Mouse (Mus musculus) frontal cortex, adult 2 months (tissue): Measurements from ENCODE around the gene Nfic. TPM values are rescaled to one million over a fixed set of nuclear protein-coding genes. Genes with fewer than 3 reads are reported as not detected.

Source experiments
- DNase-seq, 2 experiments: peaks; one replicate each; pipeline ENCODE4 v3.0.0; 2022; ENCODE audit warnings: low spot score in 1 of 2; ENCODE audit errors: extremely low spot score in 1 of 2
- polyA plus RNA-seq: library from polyadenylated mRNA; depleted of rRNA; stranded (reverse); fragments of >200 nt; gene quantifications from 2 replicates; pipeline ENCODE4 v1.2.3, GENCODE M21; 2012

Nfic gene
- polyA plus RNA-seq, 1 experiment: 39.6 TPM

DNA sequence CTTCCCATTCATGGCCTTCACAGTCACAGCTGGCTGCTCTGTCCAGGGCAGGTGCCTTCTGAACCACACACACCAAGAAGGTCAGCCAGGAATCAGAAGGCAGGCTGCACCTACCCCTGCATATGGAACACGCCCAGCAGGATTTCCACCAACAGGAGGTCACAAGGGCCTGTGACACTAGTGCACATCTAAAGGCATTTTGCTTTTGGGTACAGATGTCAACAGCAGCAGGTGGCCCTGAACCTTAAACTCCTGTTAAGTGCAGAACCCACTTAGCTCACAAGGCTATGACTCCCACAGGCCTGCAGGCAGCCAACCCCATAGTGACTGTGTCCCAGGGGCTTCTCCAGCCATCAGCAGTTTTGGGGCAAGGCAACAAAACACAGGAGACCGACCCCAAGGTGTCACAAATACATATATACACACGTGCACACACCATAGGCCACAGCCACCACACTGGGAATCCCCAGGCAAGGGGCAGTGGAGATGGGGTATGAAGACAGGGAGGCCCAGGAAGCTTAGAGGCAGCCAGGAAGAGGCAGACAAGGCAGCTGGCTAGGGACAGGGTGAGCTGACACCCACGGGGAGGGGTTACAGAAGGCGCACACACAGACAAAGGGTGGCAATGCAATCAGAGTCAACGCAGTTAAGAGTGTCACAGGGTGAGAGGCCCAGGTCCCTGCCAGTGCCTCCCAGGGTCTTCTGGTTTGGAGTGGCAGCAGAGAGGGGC is 88.8 kb downstream of the Nfic start:
- no peak for DNase-seq

DNA sequence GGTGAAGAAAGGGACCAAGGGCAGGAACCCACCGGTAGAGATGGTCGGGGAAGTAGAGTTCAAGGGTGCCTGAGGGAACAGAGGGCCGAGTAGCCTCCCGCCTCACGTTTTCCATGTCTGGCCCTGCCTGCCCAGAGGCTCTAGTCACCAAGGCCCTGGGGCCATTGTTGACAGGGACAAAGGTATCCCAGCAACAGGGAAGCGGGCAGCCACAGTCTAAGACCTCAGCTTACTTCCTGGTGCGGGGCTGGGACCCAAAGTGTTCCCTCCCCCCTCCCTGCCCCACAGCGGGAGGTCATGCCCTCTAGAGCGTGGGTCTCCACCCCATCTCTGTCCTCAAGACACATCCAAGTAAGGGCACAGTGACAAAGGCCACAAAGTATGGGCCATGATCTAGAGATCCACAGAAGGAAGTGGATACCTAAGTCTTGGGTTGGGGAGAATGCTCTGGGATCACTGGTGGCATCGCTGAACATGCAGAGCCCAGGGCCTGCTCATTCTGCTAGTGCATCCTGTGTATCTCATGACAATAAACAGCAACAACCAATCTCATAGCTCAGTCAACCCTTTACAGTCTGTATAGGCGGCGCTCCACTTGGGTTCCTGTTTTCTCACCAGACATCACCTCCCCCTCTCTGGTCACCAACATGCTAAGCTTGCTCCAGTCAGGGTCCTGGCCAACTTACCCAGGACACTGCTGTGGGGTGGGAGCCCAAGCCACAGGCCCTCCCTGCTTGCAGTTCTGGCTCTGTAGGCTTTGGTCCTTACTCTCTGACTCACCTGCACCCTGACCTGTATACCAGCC is 89.6 kb downstream of the Nfic start, which contains the start of gene 4930404N11Rik:
TSS of gene 4930404N11Rik (minus strand) at position 145 of the 805 bp plus-strand sequence.
- DNase-seq: no peak

DNA sequence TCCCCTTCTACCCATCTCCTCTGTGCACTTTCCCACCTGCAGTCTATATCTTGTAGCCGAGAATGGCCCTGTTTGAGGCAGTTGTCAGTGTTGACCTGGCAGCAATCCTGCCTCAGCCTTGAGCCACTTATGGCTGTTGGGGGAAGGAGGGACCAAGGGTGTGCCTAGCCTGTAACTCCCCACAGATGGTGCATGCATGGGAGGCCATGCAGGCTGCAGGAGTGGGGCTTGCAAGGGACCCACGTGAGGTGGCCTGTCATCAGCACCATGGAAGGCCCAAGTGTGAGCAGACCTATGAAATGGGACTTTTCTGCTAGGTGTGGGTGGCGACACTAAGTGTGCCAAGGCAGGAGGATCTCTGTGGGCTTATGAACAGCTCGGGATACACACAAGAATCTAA is 90.4 kb downstream of the Nfic start:
- DNase-seq: peak in 1 of 2 experiments; percentile 54

DNA sequence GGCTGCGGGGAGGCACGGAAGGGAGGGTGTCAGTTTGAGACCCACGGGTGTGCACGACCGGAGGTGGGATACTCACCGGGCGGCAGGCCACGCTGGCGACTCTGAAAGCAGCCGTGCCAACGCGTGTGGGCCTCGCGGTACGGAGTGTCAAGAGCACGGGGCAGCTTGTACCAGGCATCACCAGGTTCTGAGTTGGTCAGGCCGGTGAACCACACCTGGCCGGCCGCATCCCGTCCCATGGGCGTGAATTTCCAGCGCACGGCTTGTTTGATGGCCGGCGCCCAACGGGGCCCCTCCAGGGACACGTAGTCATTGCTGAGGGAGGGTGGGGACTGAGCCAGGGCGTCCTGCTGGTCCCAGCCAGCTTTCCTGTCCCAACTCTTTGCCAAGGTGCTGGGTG is 90.8 kb downstream of the Nfic start:
- no peak for DNase-seq

DNA sequence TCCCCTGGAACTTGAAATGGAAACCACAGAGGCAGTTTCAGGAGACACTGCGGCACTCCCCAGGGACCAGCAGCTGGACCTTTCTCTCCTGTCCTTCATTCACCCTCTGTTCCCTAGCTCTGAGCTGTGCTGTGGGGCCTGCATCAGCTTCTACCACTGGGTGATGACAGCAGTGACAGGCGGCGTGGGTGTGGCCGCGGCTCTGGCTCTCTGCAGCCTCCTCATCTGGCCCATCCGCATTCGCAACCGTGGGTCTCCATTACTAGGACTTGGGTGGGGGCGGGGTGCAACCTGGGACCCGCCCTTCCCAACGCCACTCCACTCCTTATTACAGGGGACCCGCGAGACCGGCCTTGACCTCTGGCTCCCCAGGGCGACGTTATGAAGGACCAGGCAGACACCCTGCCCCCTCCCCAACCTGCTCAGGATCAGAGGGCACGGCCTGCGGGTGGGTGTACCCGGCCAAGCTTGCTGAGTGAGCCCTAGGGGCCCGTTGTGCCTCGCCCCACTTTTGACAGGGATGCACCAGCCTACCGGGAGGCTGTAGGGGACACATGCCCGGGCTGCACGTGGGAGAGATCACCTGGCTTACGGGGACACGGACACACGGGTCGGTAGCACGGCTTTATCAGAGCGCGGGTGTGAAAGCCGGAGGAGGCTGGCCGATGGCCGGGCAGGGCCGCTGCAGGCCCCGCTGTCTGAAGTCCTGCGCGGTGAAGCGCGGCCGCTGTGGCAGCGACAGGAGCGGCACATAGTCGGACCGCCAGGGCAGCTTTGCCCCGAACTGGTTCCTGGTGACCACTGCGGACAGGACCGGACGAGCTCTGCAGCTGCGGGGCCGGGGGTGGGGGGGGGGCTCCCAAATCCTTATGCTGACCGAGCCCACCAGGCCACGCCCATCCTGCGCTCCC is 91.7 kb downstream of the Nfic start:
- no peak for DNase-seq

DNA sequence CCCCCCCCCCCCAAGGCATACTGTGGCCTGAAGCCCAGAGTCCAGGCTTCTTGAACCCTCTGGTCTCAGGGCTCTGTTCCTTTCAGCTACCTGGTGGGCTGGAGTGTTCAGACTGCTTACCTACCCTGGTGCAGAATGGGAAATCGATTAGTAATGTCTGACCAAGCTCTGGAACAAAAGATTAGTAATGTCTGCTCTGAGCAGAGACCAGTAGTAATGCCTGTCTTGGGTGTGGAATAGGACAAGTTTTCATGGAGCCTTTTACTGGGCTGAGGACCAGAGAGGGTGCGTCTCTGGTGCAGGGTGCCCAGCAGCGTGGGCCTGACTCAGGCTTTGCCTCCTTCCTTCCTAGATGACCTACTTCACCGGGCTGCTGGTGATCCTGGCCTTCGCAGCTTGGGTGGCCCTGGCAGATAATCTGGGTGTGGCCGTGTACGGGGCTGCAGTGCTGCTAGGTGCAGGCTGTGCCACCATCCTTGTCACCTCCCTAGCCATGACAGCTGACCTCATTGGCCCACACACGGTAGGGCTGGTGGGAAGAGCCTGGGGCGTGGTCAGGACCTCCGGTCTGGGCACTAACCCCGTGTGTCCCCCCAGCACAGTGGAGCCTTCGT is 93.0 kb downstream of the Nfic start:
- no peak for DNase-seq

DNA sequence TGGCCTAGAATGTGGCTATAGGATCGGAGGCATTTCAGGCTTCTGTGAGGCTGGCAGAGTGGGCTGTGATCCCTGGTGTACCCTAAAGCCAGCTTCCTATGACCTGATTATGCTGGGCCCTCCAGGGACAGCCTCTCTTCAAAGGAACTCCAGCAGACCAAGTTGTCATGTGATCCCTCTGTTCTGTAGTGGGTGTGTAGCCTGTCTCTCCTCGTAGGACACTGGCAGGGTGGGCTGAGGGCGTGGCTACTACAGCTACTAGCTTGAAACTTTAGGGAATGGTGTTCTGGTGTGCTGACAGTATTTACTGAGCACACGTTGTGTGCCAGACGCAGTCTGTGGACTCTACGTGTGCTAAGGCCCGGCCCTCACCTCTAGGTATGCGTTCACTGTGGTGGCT is 94.7 kb downstream of the Nfic start:
- DNase-seq: no peak

DNA sequence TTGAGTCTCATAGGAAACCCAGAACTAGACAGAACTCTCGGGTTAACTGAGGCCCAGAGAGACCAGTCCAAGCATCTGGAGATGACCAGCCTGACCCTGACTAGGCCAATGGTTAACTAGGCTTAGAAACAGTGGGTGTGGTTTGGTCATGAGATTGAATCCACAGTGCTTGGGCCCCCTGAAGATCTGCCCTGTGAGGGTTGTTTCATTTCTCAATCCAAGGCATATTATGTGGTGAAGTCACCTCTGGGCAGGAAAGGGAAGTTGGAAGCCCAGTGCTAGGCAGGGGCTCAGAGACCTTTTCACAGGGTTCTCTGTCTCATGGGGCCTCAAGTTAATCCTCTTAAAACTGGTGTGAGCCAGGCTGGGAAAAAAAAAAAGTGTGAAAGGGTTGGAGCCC is 96.6 kb downstream of the Nfic start:
- DNase-seq: no peak

DNA sequence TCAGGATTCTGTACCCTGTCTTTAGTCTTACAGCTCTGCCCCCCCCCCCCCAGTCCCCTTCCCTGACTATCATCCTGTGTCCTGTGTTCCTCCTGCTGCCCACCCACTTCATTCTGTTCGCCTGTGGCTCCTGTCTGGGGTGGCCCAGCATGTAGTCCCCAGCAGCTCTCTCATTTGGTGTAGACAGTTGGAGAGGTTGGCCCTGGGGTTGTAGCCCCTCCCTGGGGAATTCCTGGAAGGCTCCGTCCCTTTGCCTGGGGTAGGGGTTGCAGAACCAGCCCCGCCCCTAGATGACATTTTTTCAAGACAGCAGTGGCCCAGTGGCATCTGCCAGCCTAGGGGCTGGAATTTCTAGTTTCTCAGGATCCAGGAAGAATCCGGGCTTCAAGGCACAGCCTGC is 97.2 kb downstream of the Nfic start:
- no peak for DNase-seq

DNA sequence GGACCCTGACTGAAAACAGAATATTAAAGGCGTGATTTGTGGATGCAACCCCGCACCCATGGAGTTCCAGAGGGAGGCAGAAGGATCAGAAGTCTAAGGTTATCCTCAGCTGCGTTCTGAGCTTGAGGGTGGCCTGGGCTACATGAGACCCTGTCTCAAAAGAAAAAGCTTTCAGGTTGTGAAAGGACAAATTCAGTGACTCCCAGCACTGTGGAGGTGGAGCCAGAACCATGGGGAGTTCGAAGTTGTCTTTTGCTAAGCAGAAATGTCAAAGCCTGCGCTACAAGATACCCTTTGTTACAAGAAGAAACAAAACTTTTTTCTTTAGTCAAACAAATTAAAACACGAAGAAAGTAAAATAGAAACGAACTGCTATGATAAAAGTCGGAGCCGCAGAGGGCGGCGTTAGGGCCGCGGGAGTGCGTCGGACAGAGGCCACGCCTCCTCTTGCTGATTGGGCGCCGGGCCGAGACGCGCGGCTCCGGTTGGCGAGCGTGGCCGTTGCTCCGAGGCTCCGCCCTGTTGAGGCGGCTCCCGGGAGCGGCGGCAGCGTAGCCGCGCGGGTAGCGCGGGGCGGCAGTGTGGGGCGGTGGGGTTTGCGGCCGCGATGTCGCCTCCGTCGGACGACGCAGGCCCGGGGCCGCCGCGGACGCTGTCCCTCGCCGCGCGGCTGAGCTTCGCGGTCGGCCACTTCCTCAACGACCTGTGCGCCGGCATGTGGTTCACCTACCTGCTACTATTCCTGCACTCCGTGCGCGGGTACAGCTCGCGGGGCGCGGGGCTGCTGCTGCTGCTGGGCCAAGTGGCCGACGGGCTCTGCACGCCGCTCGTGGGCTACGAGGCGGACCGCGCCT is 98.2 kb downstream of the Nfic start, which contains the start of gene Mfsd12:
TSS of gene Mfsd12 (plus strand) at position 501 of the 854 bp plus-strand sequence.
- DNase-seq: peak; percentile 69 to 93

DNA sequence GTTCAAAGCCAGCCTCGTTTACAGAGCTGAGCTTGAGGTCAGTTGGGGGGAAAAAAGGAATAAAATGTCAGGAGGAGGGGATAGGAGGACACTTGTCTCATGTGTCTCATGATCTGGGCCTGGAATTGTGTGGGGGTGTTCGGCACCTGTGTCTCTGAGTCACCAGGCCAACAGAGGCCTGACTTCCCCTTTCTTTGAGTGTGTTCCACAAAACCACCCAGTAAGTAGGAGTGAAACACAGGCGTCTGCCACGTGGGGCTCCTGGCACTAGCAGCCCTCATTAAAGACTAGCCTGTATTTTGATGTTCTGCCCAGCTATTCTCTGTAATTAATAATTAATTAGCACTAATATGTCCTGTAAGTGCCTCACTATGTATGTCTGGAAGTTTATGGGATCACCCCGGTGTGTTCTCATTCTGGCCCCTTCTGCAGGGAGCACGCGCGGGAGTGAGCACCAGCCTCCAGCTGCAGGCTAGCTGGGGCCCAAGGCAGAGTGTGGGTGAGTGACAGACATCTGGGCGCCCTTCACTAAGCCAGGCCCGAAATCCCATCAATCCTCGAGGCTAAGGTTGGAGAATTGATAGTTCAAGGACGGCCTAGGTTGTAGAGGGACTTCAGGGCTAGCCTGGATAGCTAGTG is 99.0 kb downstream of the Nfic start:
- DNase-seq: no peak

DNA sequence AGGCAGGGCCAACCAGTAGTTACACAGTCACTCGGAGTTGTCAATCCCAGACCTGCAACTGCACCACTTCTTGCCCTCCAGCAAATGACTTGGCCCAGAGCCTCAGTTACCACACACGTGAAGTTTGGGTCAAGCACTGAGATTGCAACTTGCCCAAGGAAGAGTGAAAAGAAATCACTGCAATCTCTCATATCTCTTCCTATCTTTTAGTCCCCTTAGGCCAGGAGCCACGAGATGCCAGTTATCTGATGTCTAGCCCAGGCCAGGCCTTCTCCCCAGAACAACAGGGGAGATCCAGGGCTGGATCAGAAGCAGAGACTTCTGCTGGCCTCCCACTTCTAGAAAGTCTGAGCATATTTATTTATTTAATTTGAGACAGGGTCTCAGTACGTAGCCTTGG is 99.9 kb downstream of the Nfic start:
- DNase-seq: no peak

DNA sequence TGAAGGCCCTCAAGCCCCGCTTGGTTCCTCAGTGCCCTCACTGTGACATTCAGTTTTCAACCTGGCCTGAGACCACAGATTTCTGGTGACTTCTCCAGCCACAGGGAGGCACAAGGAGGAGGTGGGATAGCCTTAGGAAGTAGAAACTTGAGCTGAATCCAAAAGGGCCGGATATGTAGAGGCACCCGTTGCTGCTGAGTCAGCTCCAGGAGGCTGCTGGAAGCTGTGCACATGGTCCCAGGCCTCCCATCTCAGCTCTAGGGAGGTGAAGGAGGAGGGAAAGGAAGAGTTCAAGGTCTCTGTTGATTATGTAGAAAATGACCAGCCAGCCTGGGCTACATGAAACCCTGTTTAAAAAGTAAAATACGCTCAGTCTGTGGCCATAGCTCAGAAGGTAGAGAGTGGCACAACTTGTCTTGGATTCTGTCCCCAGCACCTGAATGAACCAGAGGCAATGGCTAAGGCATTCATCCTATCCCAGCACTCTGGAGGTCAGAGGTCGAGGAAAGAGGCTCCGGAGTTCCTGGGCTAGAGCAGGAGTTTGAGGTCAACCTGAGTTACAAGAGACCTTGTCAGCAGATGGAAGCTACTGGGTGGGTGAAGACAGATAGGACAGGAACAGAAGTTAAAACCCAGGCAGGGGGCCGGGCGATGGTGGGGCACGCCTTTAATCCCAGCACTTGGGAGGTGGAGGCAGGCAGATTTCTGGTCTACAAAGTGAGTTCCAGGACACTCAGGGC is 100.5 kb downstream of the Nfic start:
- no peak for DNase-seq

DNA sequence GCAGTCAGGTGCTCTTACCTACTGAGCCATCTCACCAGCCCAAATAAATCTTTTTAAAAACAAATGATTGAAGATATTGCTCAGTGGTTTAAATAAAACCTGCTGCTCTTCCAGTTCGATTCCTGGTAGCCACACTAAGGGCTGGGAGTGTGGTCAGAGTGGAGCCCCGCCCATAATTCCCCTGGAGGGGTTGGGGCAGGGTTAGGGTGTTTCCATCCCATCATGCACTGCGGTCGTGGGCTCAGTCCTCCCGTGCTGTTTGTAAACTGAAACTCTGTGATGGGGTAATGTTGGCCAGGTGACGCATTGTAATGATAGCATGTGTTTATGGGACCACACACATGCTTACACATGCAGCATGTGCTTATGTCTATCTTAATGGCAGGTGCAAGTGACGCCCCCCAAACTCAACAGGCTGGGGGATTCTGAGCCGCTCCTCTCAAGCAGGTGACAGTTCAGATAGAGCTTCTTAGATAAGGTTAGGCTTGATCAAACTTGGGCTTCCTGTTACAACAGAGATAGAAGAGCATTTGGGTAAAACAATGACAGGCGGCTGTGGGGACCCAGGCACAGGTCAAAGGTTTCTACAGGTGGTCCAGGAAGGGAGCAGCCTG is 103.7 kb downstream of the Nfic start:
- no peak for DNase-seq

DNA sequence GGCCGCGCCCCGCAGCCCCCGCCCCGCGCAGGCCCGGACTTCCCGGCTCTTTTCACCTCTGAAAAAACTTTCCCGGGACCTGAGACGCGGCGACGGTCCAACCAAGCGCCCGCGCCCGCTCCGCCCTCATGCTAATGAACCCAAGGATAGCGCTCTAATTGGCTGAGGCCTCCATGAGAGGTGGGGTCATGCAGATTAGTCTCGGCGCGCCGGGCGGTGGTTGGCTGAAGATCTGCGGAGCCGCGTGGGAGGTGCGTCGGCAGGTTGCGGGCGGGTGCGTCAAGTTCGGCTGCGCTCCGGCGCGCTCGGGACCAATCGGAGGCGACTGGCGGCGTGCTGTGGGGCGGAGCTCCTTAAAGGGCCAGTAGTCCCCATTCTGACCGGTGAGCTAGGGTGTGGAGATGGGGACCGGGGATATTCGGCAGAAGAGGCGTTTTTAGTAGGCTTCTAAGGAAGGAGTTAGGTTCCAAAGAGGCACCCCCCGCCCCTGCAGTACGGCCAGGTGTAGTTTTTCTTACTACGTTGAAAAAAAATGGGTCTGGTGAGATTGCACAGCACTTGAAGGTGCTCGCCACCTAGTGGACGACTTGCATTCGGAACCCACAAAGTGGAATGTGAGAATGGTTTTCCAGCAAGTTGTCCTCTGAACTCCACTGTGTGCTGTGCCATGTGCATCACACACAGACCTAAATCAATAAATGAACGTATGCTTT is 104.9 kb downstream of the Nfic start, which contains the start of gene Hmg20b:
TSS of gene Hmg20b (minus strand) at position 130 of the 713 bp plus-strand sequence.
- DNase-seq: peak; percentile 99 to 100

DNA sequence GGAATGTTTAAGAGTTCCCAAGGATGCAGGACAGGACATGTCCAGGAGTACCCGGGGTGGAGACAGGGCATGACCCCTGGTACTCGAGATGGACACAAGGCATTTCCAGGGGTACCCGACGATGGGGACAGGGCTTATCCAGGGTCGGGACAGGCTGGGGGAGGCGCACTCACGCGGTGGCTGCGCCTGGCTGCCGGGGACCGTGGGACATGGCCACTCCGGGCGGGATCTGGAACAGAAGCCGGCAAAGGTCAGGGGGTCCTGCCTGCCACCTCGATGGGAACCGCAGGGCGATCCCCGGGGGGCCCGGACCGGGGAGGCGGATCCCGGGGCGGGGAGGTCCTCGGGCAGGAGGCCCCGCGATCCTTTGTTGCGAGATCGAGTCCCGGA is 105.5 kb downstream of the Nfic start:
- DNase-seq: no peak

DNA sequence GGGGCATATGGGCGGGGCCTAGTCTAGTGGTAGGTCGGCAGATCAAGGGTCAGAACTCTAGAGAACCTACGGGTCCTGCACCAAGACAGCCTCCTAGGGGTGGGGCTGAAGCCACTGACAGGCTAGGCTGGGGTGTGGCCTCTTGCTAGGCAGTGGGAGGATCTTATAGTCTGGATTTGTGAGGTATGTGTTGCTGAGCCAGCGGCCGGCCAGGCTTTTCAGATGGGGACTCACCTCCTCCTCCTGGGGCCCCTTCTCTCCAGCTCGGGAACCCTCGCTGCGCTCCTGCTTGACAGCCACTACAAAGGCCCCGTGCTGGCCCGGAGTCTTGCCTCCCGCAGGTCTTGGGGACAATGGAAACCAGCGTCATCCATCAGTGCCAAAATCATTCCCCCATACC is 106.3 kb downstream of the Nfic start:
- no peak for DNase-seq
